Mouse (Mus musculus) adrenal gland, postnatal 25 days (tissue): ENCODE data around the gene Tex14. TPM values are rescaled to one million over a fixed set of nuclear protein-coding genes. Genes with fewer than 3 reads are reported as not detected.

Experiments used
- DNase-seq: peaks from one replicate; pipeline ENCODE4 v3.0.0; 2021; ENCODE audit warnings: mixed read lengths
- total RNA-seq: library from RNA; stranded (reverse); gene quantifications from 2 replicates; pipeline ENCODE4 v1.2.3, GENCODE M21; 2021

The Tex14 gene
- total RNA-seq, 1 experiment from 2014 or later, result 1.1 TPM

- DNase-seq, result no peak
These were observed 166.6 kb downstream of the Tex14 start for GRCm38 (mm10) chr11:87571361-87571950.

- no peak for DNase-seq
These were observed 168.9 kb downstream of the Tex14 start for GRCm38 (mm10) chr11:87573751-87574150.

- DNase-seq, result no peak
These were observed 169.8 kb downstream of the Tex14 start for GRCm38 (mm10) chr11:87574520-87575180.

- no peak for DNase-seq
These were observed 172.9 kb downstream of the Tex14 start for GRCm38 (mm10) chr11:87577601-87578248.

- peak; percentile 82 for DNase-seq
These were observed 173.5 kb downstream of the Tex14 start for GRCm38 (mm10) chr11:87578249-87578962.

- DNase-seq, result no peak
These were observed 174.2 kb downstream of the Tex14 start for GRCm38 (mm10) chr11:87578963-87579601.

DNA sequence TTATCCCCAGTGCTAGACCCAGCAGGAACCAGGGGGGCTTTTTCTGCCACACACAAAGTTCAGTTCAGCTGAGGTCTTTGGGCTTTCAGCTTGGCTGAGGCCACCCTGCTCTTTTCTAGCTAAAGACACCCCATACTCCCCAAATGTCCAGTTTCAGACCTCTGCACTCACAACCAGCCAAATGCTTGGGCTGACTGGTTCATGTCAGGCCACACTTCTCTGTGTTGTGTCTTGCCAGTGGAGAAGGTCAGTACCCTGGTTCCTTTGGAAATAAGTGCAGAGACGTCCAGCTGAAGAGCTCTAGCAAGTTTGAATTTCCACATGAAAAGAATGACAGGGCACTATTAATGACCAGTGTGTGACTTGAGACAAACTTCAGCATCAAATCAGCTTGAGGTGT, 174.8 kb downstream of the Tex14 start:
- no peak for DNase-seq

DNA sequence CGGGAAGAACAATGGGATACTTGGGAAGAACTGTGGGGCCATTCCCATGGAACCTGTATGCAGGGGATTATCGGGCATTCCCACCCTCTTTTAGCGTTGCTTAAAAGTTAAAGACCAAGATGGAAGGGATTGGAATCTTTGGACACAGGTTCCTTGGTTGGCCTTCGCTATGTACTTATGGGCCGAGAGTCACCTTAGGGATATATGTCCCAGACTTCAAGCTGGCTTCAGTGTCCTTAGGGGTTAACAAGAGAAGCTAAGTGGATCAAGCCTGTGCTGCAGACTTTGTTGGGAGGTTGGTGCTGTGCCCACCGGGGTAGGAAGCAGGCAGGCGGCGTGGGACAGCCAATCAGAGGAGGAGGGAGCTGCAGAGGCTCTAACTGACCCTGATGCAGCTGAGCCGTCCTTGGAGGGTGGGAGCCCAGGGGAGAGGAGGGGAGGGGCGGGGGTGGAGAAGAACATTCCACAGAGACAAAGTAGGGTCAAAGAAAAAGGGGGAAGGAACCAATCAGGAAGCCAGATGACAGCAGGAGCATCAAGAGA, 175.7 kb downstream of the Tex14 start:
- DNase-seq, result no peak

DNA sequence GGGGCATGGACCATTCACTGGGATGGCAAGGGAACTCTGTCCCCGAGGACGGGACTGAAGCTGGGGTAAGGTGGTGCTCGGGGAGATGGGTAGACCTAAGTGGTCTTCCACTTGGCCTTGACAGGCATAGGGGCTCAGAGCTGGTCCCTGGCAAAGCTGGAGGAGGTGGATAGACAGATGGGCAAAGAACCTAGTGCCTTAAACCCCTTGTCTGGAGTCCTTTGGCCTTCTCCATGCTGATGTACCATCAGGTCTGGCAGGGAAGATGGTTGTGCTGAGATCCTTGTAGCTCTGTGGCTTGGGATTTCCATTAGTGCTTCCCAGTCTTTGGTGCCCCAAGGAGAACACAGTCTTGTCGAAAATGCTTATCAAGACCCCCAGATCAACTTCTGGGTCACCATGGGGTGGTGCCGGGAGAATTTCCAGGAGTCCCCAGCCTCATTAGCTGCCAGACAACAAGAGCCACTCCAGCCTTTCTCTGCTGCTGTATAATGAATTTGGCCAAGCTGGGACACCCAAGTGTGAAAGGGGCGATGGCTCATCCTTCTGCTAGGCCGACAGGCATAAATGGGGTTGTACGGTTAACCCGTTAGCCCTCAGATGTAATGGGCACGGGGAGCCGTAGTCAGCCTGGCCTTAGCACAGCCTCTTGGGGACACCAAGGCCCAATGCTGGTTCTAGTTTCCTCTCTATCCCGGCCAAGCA, 176.4 kb downstream of the Tex14 start:
- no peak for DNase-seq

- peak; percentile 48 for DNase-seq
These were observed 177.3 kb downstream of the Tex14 start for GRCm38 (mm10) chr11:87581933-87582710.

DNA sequence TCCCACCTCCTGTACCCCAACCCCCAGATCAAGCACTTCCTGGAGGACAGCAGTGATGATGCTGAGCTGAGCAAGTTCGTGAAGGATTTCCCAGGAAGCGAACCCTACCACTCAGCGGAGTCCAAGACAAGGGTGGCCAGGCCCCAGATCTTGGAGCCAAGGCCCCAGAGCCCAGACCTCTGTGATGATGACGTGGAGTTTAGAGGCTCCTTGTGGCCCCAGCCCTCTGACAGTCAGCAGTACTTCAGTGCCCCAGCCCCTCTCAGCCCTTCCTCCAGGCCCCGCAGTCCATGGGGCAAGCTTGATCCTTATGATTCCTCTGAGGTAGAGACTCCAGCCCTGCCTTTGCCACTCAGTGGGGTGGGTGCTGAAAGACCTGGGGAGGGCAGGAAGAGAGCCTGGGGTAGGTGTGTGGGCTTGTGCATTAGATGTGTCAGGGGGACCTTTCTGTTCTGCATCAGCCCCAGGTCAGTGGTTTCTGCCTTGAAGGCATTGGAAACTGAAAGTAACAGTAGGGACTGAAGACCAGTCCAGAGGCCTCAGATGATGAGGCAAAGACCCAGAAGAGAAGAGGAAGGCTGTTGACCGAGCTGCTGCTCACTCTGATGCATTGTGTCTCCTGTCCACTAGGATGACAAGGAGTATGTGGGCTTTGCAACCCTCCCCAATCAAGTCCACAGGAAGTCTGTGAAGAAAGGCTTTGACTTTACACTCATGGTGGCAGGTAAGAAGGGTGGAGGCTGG, 178.6 kb downstream of the Tex14 start:
- DNase-seq, result no peak

GRCm38 (mm10) chr11:87584711-87585505, 180.0 kb downstream of the Tex14 start:
- DNase-seq, result no peak

DNA sequence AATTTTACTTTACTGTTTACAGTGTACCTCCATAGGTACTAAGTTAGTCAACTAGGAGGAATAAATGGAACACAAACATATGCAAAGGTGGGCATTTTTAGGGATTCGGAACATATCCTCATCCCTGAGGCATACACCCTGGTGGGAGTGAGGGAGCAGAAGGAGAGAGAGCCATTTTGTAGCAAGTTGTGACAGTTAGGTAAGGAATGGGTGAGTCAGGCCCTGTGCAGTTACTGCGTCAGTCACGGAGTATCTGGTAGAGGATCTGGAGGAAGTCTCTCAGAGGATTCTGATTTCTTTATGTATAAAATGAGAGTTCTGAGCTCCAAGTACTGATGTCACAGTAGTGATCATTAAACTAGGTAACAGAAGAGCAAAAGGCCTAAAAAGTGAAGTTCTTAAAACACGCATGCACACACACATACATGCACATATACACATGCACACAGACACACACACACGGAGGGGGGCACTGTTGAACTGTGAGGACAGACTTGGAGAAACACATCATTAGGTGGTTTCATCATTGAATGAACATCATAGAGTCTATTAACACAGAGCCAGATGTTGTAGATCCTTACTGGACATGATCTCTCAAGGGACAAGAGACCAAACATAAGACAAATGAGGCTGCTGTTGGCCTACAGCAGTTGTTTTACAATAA, 182.5 kb downstream of the Tex14 start:
- DNase-seq, result no peak

DNA sequence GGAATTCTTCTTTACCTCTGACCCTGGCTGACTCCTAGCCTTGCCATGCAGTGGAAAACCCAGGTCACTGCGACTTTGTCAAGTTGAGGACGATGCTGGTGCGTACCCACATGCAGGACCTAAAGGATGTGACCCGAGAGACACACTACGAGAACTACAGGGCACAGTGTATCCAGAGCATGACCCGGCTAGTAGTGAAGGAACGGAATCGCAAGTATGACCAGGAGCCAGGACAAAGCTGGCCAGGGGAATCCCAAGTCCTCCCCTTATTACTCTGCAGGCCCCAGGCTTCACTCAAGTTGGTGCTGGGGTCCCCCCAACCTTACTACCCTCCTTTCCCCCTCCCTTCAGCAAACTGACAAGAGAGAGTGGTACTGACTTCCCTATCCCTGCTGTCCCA, 184.7 kb downstream of the Tex14 start:
- DNase-seq, result no peak

DNA sequence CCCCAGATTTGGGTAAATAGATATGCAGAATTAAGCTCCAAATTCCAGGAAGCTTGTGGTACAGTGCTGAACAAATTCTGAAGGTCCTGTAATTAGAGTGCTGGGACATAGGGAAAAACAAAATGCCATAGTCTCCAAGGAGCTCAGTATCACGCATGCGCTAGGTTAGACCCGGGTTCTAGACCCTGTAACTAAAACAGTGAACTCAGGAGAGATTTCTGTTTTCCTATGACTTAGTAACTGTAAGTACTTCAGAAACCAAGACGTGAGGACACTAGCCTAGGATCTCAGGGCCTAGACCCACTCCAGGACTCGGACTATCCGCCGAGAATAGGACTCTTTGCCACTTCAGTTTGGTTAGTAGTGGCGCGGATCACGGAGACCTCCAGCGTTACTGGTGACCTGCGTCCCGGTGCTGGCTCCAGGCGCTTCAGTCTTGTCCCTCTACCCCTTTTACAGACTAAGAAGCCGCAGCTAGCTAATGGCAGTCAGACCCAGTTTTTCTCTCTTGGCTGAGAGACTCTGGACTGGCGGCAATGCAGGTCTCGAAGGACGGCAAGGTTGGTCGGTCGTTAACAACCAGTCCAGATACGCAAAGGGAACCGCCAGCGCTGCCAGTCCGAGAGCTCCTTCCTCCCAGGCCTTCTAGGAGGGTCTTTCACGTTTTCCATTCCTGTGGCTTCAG, 186.1 kb downstream of the Tex14 start:
- DNase-seq, result peak; percentile 30

DNA sequence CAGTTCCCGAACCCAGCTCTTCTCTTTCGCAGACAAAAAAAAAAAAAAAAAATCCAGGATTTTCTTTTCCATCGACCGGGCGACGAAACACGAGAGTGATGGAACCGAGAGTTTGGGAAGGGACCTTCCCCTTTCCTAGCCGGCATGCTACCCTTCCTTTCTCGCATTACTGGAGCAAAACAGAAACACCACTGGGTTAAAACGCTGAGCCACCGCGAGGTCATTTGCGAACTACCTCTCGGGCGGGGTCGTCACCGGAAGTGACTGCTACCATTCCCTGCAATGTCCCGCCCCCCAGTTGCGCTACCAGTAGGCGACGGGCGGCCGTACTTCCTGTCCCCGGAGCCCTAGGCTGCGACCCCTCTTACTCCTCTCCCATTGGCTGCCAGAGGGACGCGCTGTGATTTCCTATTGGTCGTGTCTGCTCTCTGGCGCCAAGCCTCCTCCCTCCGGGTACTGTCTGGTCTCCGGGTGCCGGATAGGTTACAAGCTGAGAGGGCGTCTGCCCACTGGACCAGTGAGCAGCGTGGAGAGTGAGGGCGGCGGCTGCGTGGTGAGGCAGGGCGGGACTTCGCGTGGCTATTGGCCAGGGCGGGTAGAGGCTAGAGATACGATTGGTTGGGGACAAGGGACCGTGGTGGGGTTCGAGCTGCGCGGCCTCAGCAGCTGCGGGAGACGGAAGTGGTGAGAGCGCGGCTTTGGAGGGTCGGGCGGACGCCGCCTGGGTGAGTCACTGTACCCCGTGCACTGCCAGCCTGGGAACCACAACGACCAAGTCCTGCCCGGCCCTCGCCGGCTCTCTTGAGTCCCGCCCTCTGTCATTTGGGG, 186.9 kb downstream of the Tex14 start, which contains the start of gene Mtmr4:
Gene Mtmr4 (plus strand): TSS at position 637 of the 828 bp plus-strand sequence.
- DNase-seq, result peak; percentile 99

DNA sequence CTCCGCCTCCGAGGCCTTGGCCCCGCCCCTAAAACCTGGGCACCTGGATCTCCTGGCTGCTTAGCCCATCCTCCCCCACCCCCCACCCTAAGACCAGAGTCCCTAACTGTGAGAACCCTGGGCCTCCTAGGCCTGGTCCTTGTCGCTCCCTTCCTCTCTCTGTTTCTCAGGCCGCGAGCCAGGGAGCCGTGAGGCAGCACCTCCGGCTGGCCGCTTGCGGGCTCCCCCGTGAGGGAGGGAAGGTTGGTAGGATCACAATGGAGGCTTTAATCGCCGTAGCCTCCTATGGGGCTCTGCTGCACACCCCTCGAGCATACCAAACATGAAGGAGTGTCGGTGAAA, 187.5 kb downstream of the Tex14 start:
- DNase-seq, result no peak
